Mouse (Mus musculus): Measurements from ENCODE around the gene Fam222a. TPM values are rescaled to one million over a fixed set of nuclear protein-coding genes. Genes with fewer than 3 reads are reported as not detected.

Fam222a gene
- polyA plus RNA-seq, 1 experiment from 2014 or later = 1.5 TPM

GRCm38 (mm10) chr5:114611968-114612608, 44.3 kb downstream of the Fam222a start:
- H3K9me3 ChIP-seq (replicated peaks) = no peaks in the 10 kb centered on the region
- ATAC-seq (ENCODE audit: insufficient number of reproducible peaks, low FRiP score, low TSS enrichment, low read depth) = no peak
- H3K4me3 ChIP-seq (replicated peaks) = no peak overlapping the region
- no peaks in the 10 kb centered on the region for H3K36me3 ChIP-seq
- H3K4me1 ChIP-seq = peaks cover 30% of the 10 kb centered on the region
- WGBS = 66% methylated on average over 25 of the region's 25 CpGs
- no peak overlapping the region for H3K27ac ChIP-seq (replicated peaks)
- H3K4me2 ChIP-seq (replicated peaks) = no peak overlapping the region
- peaks cover 23% of the 10 kb centered on the region for H3K27me3 ChIP-seq
- H3K9ac ChIP-seq = no peak overlapping the region

GRCm38 (mm10) chr5:114614863-114615262, 47.0 kb downstream of the Fam222a start:
- Histone ChIP-seq H3K4me2 (replicated peaks) (no peak overlapping the region), H3K27me3 (peaks cover 15% of the 10 kb centered on the region), H3K36me3 (no peaks in the 10 kb centered on the region), H3K9me3 (replicated peaks) (no peaks in the 10 kb centered on the region), H3K27ac (replicated peaks) (no peak overlapping the region), H3K9ac (no peak overlapping the region), H3K4me1 (peaks cover 4% of the 10 kb centered on the region; the same call in 1 of the 2 replicates), H3K4me3 (replicated peaks) (no peak overlapping the region)
- no peak for ATAC-seq (ENCODE audit: insufficient number of reproducible peaks, low FRiP score, low TSS enrichment, low read depth)
- 54% methylated on average over 7 of the region's 7 CpGs for WGBS

GRCm38 (mm10) chr5:114616336-114617061, 48.7 kb downstream of the Fam222a start:
- no peak overlapping the region for H3K27ac ChIP-seq (replicated peaks)
- H3K4me1 ChIP-seq = peaks cover 4% of the 10 kb centered on the region; the same call in 1 of the 2 replicates
- no peaks in the 10 kb centered on the region for H3K9me3 ChIP-seq (replicated peaks)
- WGBS = 72% methylated on average over 11 of the region's 11 CpGs
- H3K27me3 ChIP-seq = 0 out of 2 replicates have a peak, but pooled peaks cover 2% of the 10 kb centered on the region
- H3K4me3 ChIP-seq (replicated peaks) = no peak overlapping the region
- no peak overlapping the region for H3K9ac ChIP-seq
- H3K4me2 ChIP-seq (replicated peaks) = no peak overlapping the region
- ATAC-seq (ENCODE audit: insufficient number of reproducible peaks, low FRiP score, low TSS enrichment, low read depth) = no peak
- no peaks in the 10 kb centered on the region for H3K36me3 ChIP-seq

DNA sequence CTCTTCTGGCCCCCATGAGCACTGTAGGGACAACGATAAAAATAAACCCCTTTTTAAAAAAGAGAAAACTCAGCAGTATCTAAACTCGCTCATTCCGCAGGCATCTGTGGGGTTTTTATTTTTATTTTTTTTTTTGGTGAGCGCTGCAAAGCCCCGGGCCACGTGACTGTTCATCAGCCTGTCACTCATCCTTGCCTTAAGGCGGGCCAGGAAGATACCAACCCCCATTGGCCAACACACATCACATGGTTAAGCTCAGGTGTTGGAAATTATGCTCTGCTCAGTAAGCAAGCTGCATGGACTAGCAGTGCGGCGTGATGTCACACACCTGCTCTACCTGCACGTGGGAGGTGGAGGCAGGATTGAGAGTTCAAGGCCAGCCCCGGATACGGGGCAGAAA, 50.0 kb downstream of the Fam222a start:
- WGBS = 71% methylated on average over 12 of the region's 12 CpGs
- no peak overlapping the region for H3K27ac ChIP-seq (replicated peaks)

DNA sequence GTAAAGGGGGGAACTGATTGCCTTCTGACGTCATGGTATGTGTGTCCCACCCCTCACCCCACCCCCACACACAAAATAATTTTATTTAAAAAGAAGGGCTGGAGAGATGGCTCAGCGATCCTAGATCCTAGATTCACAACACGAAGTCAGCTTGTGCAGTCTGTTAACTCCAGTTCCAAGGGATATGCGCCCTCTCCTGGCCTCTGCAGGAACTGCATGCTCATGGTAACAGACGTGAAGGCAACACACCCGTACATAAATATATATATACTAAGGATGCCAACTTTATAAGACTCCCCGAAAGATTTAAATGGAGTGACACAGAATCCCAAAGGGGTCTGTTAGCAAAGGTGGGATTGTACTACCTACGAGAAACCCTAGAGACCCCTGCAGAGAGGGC, 51.0 kb downstream of the Fam222a start:
- no peak overlapping the region for H3K4me2 ChIP-seq (replicated peaks)
- H3K4me1 ChIP-seq = no peaks in the 10 kb centered on the region
- ATAC-seq (ENCODE audit: insufficient number of reproducible peaks, low FRiP score, low TSS enrichment, low read depth) = no peak
- no peaks in the 10 kb centered on the region for H3K36me3 ChIP-seq
- 26% methylated on average over 8 of the region's 8 CpGs for WGBS
- no peak overlapping the region for H3K4me3 ChIP-seq (replicated peaks)
- H3K27me3 ChIP-seq = no peaks in the 10 kb centered on the region
- no peak overlapping the region for H3K27ac ChIP-seq (replicated peaks)
- no peaks in the 10 kb centered on the region for H3K9me3 ChIP-seq (replicated peaks)
- H3K9ac ChIP-seq = no peak overlapping the region

More for the DNA sequence above, 50.0 kb downstream of the Fam222a start:
- H3K36me3 ChIP-seq = no peaks in the 10 kb centered on the region
- no peak overlapping the region for H3K4me2 ChIP-seq (replicated peaks)
- no peak for ATAC-seq (ENCODE audit: insufficient number of reproducible peaks, low FRiP score, low TSS enrichment, low read depth)
- no peaks in the 10 kb centered on the region for H3K4me1 ChIP-seq
- H3K27me3 ChIP-seq = no peaks in the 10 kb centered on the region
- no peak overlapping the region for H3K9ac ChIP-seq
- no peak overlapping the region for H3K4me3 ChIP-seq (replicated peaks)
- no peaks in the 10 kb centered on the region for H3K9me3 ChIP-seq (replicated peaks)

DNA sequence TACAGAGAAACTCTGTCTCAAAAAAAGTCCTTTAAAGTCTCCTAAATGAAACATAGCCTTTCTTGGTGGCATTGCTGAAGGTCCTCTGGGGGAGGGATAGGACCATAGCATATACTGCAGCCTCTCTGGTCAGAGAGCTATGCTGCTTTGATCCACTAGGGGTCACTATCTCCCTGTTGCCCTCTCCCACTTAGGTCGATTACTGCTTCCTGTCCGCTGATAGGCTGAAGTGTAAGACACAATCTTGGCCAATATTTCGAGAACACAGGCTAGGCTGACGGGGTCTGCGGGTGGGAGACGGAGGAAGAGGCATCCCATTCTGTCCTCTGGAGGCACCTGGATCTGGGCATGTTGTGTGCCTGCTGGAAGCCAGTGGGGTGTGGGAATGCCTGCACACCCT, 52.5 kb downstream of the Fam222a start:
- Histone ChIP-seq H3K36me3 (no peaks in the 10 kb centered on the region), H3K9me3 (replicated peaks) (no peaks in the 10 kb centered on the region), H3K27ac (replicated peaks) (no peak overlapping the region), H3K27me3 (no peaks in the 10 kb centered on the region), H3K9ac (no peak overlapping the region), H3K4me2 (replicated peaks) (no peak overlapping the region), H3K4me3 (replicated peaks) (no peak overlapping the region), H3K4me1 (no peaks in the 10 kb centered on the region)
- WGBS = 37% methylated on average over 6 of the region's 6 CpGs
- ATAC-seq (ENCODE audit: insufficient number of reproducible peaks, low FRiP score, low TSS enrichment, low read depth) = no peak

DNA sequence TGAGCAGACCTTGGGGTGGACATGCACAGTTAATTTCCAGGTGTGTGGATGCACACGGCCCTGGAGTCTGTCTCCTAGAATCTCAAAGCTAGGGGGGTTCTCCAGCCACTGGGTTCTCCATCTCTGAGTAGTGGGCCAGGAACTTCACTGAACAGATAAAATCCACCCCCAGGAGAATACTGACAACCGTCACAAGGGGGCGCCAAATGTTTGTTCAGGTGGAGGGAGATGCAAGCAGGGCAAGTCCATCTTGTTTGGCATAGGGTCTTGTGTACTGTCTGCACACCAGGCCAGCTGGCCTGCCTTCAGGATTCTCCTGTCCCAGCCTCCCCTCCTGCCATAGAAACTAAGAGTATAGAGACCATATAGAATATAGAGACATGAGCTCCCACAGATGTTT, 57.8 kb downstream of the Fam222a start:
- Histone ChIP-seq H3K4me3 (replicated peaks) (no peak overlapping the region), H3K4me1 (no peaks in the 10 kb centered on the region), H3K9me3 (replicated peaks) (no peaks in the 10 kb centered on the region), H3K36me3 (peaks cover 4% of the 10 kb centered on the region; the same call in 1 of the 2 replicates), H3K9ac (no peak overlapping the region), H3K27me3 (no peaks in the 10 kb centered on the region), H3K4me2 (replicated peaks) (no peak overlapping the region), H3K27ac (replicated peaks) (no peak overlapping the region)
- WGBS = 21% methylated on average over 3 of the region's 3 CpGs
- ATAC-seq (ENCODE audit: insufficient number of reproducible peaks, low FRiP score, low TSS enrichment, low read depth) = no peak

DNA sequence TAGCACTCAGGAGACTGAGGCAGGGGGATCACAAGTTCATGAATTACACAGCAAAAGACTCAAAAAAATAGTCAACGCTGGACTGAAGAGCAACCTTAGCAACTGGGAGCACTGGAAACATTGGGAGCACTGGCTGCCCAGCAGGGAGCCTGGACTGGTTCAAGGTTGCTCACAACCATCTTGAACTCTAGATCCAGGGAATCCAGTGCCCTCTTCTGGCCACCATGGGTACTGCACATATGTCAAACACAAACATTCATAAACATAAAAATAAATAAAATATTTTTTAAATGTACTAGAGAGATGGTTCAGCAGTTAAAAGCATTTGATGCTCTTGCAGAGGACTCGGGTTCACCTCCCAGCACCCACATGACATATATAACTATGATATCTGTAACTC, 63.5 kb downstream of the Fam222a start:
- H3K9me3 ChIP-seq (replicated peaks) = no peaks in the 10 kb centered on the region
- ATAC-seq (ENCODE audit: insufficient number of reproducible peaks, low FRiP score, low TSS enrichment, low read depth) = no peak
- 49% methylated on average over 2 of the region's 2 CpGs for WGBS

DNA sequence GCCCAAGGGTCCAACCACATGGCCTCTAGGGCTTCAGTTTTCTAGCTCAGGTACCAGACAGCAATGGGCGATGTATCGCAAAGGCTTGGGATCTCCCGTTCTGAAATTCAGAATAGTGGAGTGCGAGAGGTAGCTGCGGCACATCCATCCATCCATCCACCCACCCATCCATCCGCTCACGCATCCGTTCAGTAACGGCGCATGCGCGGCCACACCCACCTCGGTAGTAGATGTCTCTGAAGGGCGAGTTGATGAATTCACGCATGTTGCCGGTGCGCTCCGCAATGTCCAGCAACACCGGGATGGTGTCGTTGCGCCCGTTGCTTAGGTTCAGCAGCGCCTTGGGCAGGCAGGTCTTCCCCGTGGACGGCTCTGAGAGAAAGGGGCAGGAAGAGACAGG, 68.3 kb downstream of the Fam222a start:
- Histone ChIP-seq H3K9ac (no peak overlapping the region), H3K27ac (replicated peaks) (no peak overlapping the region), H3K4me1 (peaks cover 16% of the 10 kb centered on the region), H3K4me2 (replicated peaks) (no peak overlapping the region), H3K27me3 (peaks cover 9% of the 10 kb centered on the region), H3K4me3 (replicated peaks) (no peak overlapping the region), H3K9me3 (replicated peaks) (no peaks in the 10 kb centered on the region), H3K36me3 (peaks cover 8% of the 10 kb centered on the region; the same call in 1 of the 2 replicates)
- ATAC-seq (ENCODE audit: insufficient number of reproducible peaks, low FRiP score, low TSS enrichment, low read depth) = no peak
- WGBS = 80% methylated on average over 25 of the region's 25 CpGs

More for the DNA sequence above, 63.5 kb downstream of the Fam222a start:
- no peak overlapping the region for H3K27ac ChIP-seq (replicated peaks)
- peaks cover 11% of the 10 kb centered on the region; the same call in 1 of the 2 replicates for H3K36me3 ChIP-seq
- no peak overlapping the region for H3K4me3 ChIP-seq (replicated peaks)
- no peak overlapping the region for H3K4me2 ChIP-seq (replicated peaks)
- H3K9ac ChIP-seq = no peak overlapping the region
- H3K4me1 ChIP-seq = no peaks in the 10 kb centered on the region
- no peaks in the 10 kb centered on the region for H3K27me3 ChIP-seq

GRCm38 (mm10) chr5:114638769-114639644, 71.2 kb downstream of the Fam222a start:
- no peak overlapping the region for H3K9ac ChIP-seq
- no peak; the same call in 1 of the 2 replicates for ATAC-seq (ENCODE audit: insufficient number of reproducible peaks, low FRiP score, low TSS enrichment, low read depth)
- H3K27ac ChIP-seq (replicated peaks) = no peak overlapping the region
- peaks cover 16% of the 10 kb centered on the region for H3K4me1 ChIP-seq
- peaks cover 9% of the 10 kb centered on the region for H3K27me3 ChIP-seq
- H3K36me3 ChIP-seq = peaks cover 7% of the 10 kb centered on the region; the same call in 1 of the 2 replicates
- peak overlapping the region; percentile 45 for H3K4me2 ChIP-seq (replicated peaks)
- H3K9me3 ChIP-seq (replicated peaks) = no peaks in the 10 kb centered on the region
- peak overlapping the region; percentile 18; the same call in 1 of the 2 replicates for H3K4me3 ChIP-seq (replicated peaks)
- WGBS = 15% methylated on average over 22 of the region's 22 CpGs

DNA sequence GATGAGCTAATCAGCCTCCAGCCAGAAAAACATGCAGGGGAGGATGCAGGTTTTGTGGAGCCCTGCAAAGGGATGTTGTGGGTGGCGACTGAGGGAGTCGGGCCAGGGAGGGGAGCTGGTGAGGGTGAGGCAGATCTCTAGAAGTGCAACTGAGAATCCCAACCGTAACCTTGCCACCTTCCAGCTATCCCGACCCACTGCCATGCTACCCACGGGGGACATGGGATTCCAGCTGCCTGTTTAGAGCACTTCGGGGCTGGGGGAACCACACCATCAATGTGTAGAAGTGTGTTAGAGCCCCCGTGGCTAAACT, 71.8 kb downstream of the Fam222a start:
- Histone ChIP-seq H3K27ac (replicated peaks) (no peak overlapping the region), H3K4me3 (replicated peaks) (no peak overlapping the region), H3K9me3 (replicated peaks) (no peaks in the 10 kb centered on the region), H3K4me1 (peaks cover 16% of the 10 kb centered on the region), H3K27me3 (peaks cover 9% of the 10 kb centered on the region), H3K4me2 (replicated peaks) (peak overlapping the region; percentile 45), H3K36me3 (0 out of 2 replicates have a peak, but pooled peaks cover under 1% of the 10 kb centered on the region), H3K9ac (no peak overlapping the region)
- ATAC-seq (ENCODE audit: insufficient number of reproducible peaks, low FRiP score, low TSS enrichment, low read depth) = no peak
- 16% methylated on average over 7 of the region's 7 CpGs for WGBS
